Mouse (Mus musculus) olfactory bulb, adult 2 months (tissue): ENCODE measurements around the gene Eif2b3. TPM values are rescaled to one million over a fixed set of nuclear protein-coding genes. Genes with fewer than 3 reads are reported as not detected.
A peak's percentile ranks its signal among the peaks of the same experiment; 100 is the strongest.

Experiments
- H3K27ac ChIP-seq: fragments of 200-500 bp; 2 replicates; pipeline ENCODE4 v1.5.1; 2012; ENCODE audit warnings: low read depth, low read length; ENCODE audit not compliant: insufficient read depth
- H3K4me1 ChIP-seq: fragments of 200-500 bp; 2 replicates; pipeline ENCODE4 v1.6.1; 2012; ENCODE audit warnings: low read length; ENCODE audit not compliant: control insufficient read depth, insufficient read depth
- H3K4me3 ChIP-seq: fragments of 200-500 bp; 2 replicates; pipeline ENCODE4 v1.5.1; 2012; ENCODE audit warnings: mild to moderate bottlenecking, low read depth, low read length, moderate library complexity; ENCODE audit not compliant: insufficient read depth
- CTCF ChIP-seq: fragments of 200-500 bp; IDR thresholded peaks from 2 replicates; pipeline ENCODE4 v1.5.1; 2012; ENCODE audit warnings: low read depth, mild to moderate bottlenecking, low read length, moderate library complexity; ENCODE audit not compliant: insufficient read depth
- POLR2A ChIP-seq: fragments of 200-500 bp; IDR thresholded peaks from 2 replicates; pipeline ENCODE4 v1.6.1; 2012; ENCODE audit warnings: mild to moderate bottlenecking, low read depth, low read length, moderate library complexity; ENCODE audit not compliant: insufficient read depth
- WGBS: fragments of 180-500 bp; shearing (Covaris S2); methylation state at CpG from one replicate; pipeline ENCODE4 v1.1.7; 2018; 5-methylcytosine and 5-hydroxymethylcytosine counted together
- polyA plus RNA-seq: library from polyadenylated mRNA; stranded (reverse); fragments of >200 nt; gene quantifications from 2 replicates; pipeline ENCODE4 v1.2.4, GENCODE M21; 2012; ENCODE audit warnings: low replicate concordance; ENCODE audit not compliant: missing spikeins, insufficient read depth, insufficient read length

Gene Eif2b3
- polyA plus RNA-seq, 1 experiment = not detected

GRCm38 (mm10) chr4:117131890-117132793 is 112.9 kb downstream of the Eif2b3 start:
- no peak overlapping the region for H3K4me3 ChIP-seq
- WGBS = 65% methylated on average over 7 of the region's 7 CpGs
- TF ChIP-seq POLR2A (no peak), CTCF (no peak)
- peaks cover 15% of the 10 kb centered on the region; the same call in 1 of the 2 replicates for H3K4me1 ChIP-seq
- H3K27ac ChIP-seq = no peak overlapping the region

GRCm38 (mm10) chr4:117132794-117133143 is 113.6 kb downstream of the Eif2b3 start:
- WGBS = 36% methylated on average over 11 of the region's 11 CpGs
- Histone ChIP-seq H3K4me3 (peak overlapping the region; percentile 75), H3K4me1 (peaks cover 15% of the 10 kb centered on the region; the same call in 1 of the 2 replicates), H3K27ac (no peak overlapping the region)
- TF ChIP-seq POLR2A (no peak), CTCF (no peak)

- Histone ChIP-seq H3K27ac (no peak overlapping the region), H3K4me1 (peaks cover 15% of the 10 kb centered on the region; the same call in 1 of the 2 replicates), H3K4me3 (peak overlapping the region; percentile 75)
- WGBS = under 1% methylated on average over 42 of the region's 42 CpGs
- TF ChIP-seq CTCF (no peak), POLR2A (no peak)
These were observed 114.2 kb downstream of the Eif2b3 start for GRCm38 (mm10) chr4:117133366-117133796.

GRCm38 (mm10) chr4:117133817-117134600 is 114.8 kb downstream of the Eif2b3 start, which contains the start of gene Plk3:
Gene Plk3, minus strand, starts transcription at chr4:117133963.
- 2% methylated on average over 48 of the region's 48 CpGs for WGBS
- peaks cover 15% of the 10 kb centered on the region; the same call in 1 of the 2 replicates for H3K4me1 ChIP-seq
- peak; percentile 50; the same call in 1 of the 2 replicates for TF ChIP-seq POLR2A
- no peak for TF ChIP-seq CTCF
- H3K27ac ChIP-seq = no peak within 1 kb of the TSS
- peak within 1 kb of the TSS; percentile 75 for H3K4me3 ChIP-seq

GRCm38 (mm10) chr4:117134601-117134995 is 115.4 kb downstream of the Eif2b3 start:
- WGBS = 29% methylated on average over 2 of the region's 2 CpGs
- H3K4me3 ChIP-seq = no peak overlapping the region
- TF ChIP-seq CTCF (no peak), POLR2A (no peak)
- no peak overlapping the region for H3K27ac ChIP-seq
- peaks cover 15% of the 10 kb centered on the region; the same call in 1 of the 2 replicates for H3K4me1 ChIP-seq

GRCm38 (mm10) chr4:117136034-117136433 is 116.8 kb downstream of the Eif2b3 start:
- Histone ChIP-seq H3K4me1 (peaks cover 15% of the 10 kb centered on the region; the same call in 1 of the 2 replicates), H3K4me3 (no peak overlapping the region), H3K27ac (no peak overlapping the region)
- 41% methylated on average over 8 of the region's 8 CpGs for WGBS
- TF ChIP-seq CTCF = no peak
- no peak for TF ChIP-seq POLR2A

Other genes with a start within 250 kb of the Eif2b3 start
- not detected in 2 replicates for gene Toe1, start 211.8 kb upstream of the Eif2b3 start, polyA plus RNA-seq
- gene Mutyh, start 211.7 kb upstream of the Eif2b3 start, polyA plus RNA-seq = not detected in 2 replicates
- not detected in 2 replicates for gene Hpdl, start 197.7 kb upstream of the Eif2b3 start, polyA plus RNA-seq
- gene Zswim5, start 142.0 kb upstream of the Eif2b3 start, polyA plus RNA-seq = not detected in 2 replicates
- gene Urod, start 25.0 kb upstream of the Eif2b3 start, polyA plus RNA-seq = not detected in 2 replicates
- not detected in 2 replicates for gene Hectd3, start 24.1 kb upstream of the Eif2b3 start, polyA plus RNA-seq
- gene Ptch2, start 76.7 kb downstream of the Eif2b3 start, polyA plus RNA-seq = not detected in 2 replicates
- gene Btbd19, start 106.3 kb downstream of the Eif2b3 start, polyA plus RNA-seq = not detected in 2 replicates
- gene Tctex1d4, start 107.4 kb downstream of the Eif2b3 start, polyA plus RNA-seq = not detected in 2 replicates
- not detected in 2 replicates for gene Plk3, start 114.6 kb downstream of the Eif2b3 start, polyA plus RNA-seq
- gene Rps8, start 136.8 kb downstream of the Eif2b3 start, polyA plus RNA-seq = 1,906 TPM in 1 of 2 replicates, not detected in the other
- not detected in 2 replicates for gene Kif2c, start 163.2 kb downstream of the Eif2b3 start, polyA plus RNA-seq
- gene Tmem53, start 232.5 kb downstream of the Eif2b3 start, polyA plus RNA-seq = not detected in 2 replicates
- gene Armh1, start 232.7 kb downstream of the Eif2b3 start, polyA plus RNA-seq = not detected in 2 replicates